Mouse (Mus musculus) bone marrow macrophage, adult 2 months (primary cell): ENCODE data around the gene Map2k4. TPM values are rescaled to one million over a fixed set of nuclear protein-coding genes. Genes with fewer than 3 reads are reported as not detected.

ENCODE experiments used
- H3K27ac ChIP-seq: 2 replicates; pipeline ENCODE4 v1.5.1; 2012; ENCODE audit warnings: low read depth, low read length; ENCODE audit not compliant: insufficient read depth
- H3K4me1 ChIP-seq: 2 replicates; pipeline ENCODE4 v1.6.1; 2012; ENCODE audit warnings: low read length; ENCODE audit not compliant: control insufficient read depth, insufficient read depth
- H3K4me3 ChIP-seq: 2 replicates; pipeline ENCODE4 v1.5.1; 2012; ENCODE audit warnings: mild to moderate bottlenecking, low read length, moderate library complexity; ENCODE audit not compliant: insufficient read depth
- CTCF ChIP-seq: IDR thresholded peaks from 2 replicates; pipeline ENCODE4 v1.5.1; 2012; ENCODE audit warnings: low read depth, mild to moderate bottlenecking, low read length, moderate library complexity
- POLR2A ChIP-seq: IDR thresholded peaks from 2 replicates; pipeline ENCODE4 v1.6.1; 2012; ENCODE audit warnings: mild to moderate bottlenecking, low read depth, low read length, borderline replicate concordance
- polyA plus RNA-seq: library from polyadenylated mRNA; stranded (reverse); fragments of >200 nt; gene quantifications from 2 replicates; pipeline ENCODE4 v1.2.4, GENCODE M21; 2012; ENCODE audit not compliant: missing spikeins, insufficient read depth, insufficient read length

Gene Map2k4
- polyA plus RNA-seq, 1 experiment = 29.1 TPM

DNA sequence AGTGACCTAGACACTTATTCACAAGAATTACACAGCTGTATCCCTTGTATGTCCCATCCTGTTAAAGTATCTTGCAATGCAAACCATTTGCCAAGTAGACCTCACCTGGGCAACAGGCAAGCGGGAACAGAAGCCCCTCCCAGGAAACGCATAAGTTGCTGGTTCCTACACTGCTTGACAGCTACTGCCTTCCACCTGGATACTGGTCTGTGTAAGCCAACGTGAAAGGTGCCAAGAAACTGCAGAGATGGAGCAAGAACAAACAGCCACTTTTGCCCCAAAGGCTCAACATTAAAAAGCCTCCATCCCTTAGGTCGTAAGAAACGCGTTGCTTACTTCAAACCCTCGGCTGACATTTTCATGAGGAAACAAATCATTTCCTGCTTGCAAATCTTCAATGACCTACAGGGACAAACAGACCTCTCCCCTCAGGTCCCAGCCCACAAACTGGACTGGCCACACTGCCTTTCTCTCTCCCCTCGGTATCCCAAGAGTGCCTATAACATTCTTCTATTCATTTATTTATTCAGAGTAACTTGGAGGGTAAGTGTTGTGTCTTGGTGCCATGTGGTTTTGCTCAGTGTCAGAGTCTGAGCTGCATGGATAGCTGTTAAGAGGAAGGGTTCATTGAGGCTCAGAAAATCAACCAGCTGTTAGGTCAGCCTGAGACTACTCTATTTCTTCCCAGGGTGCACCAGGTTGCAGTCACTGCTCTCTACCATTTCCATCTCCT is 126.1 kb downstream of the Map2k4 start:
- TF ChIP-seq CTCF = no peak
- TF ChIP-seq POLR2A = no peak

DNA sequence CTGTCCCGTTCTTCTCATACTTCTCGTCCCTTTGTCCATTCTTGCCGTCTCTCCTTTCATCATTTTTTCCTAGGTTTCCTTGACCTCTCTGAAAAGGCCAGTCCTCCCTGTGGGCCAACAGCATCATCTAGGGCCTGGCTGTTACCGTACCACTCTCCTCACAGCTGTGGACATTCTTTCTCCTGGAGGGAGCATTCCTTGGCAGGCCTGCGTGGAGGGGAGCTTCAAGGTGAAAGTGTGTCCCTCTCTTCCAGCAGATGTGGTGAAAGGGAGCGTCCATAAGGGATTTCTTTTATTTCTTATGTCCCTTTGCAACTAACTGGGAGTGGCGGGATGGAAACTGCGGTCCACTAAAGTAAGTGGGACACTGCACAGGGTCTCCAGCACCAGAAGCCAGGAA is 134.2 kb downstream of the Map2k4 start:
- H3K27ac ChIP-seq = no peak overlapping the region
- H3K4me3 ChIP-seq = no peak overlapping the region
- TF ChIP-seq CTCF (no peak), POLR2A (no peak)
- no peaks in the 10 kb centered on the region for H3K4me1 ChIP-seq

More for the DNA sequence above, 126.1 kb downstream of the Map2k4 start:
- no peak overlapping the region for H3K27ac ChIP-seq
- H3K4me3 ChIP-seq = no peak overlapping the region
- no peaks in the 10 kb centered on the region for H3K4me1 ChIP-seq

DNA sequence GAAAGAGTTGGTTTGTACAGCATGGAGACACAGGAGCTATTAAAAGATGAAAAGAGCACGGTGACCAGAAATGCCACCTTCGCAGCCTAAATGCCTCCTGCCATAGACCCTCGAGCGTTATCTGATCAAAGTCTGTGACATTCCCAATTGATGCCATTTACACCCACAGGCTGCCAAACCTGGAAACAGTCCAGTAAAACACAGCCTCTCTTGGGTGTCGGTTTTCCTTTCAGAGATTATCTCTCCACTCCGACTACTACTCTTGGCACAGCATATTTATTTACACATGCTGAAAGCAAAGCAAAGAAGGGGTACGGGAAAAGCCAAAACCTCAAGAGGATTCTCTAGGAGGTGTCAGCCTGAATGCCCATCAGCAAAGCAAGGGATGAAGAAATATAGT is 136.7 kb downstream of the Map2k4 start:
- Histone ChIP-seq H3K4me3 (no peak overlapping the region), H3K27ac (no peak overlapping the region), H3K4me1 (no peaks in the 10 kb centered on the region)
- no peak for TF ChIP-seq CTCF

DNA sequence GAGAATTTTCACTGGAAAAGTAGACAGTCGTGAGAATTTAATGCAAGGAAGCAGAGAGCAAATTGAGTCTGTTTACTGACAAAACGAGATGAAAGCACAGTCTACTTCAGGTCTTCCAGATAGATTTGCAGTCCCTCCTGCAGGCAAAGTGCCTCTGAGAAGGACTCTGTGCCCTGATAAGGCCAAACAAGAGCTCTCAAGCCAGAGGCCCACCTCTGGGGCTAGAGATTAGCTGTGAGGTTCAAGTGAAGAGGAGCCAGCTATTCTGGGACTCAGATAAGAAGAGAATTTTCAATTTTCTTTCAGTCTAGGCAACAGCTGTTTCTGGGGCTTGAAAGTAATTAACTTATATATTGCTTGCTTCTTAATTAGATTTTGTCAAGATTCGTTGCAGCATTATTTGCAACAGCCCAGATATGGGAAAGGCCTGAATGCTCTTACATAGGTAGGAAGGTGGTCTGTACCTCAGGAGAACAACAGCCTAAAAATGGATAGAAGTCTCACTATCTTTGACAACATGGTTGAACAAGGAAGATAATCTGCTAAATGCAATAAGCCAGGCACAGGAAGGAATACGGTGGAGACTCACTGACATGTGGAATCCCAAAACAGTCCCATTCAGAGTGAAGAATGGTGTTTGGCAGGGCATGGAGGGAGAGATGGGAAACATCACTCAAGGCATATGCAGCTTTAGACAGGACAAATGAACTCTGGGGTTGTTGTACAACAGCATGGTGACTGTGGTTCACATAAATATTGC is 138.0 kb downstream of the Map2k4 start:
- TF ChIP-seq POLR2A (no peak), CTCF (no peak)
- Histone ChIP-seq H3K4me1 (no peaks in the 10 kb centered on the region), H3K4me3 (no peak overlapping the region), H3K27ac (no peak overlapping the region)

DNA sequence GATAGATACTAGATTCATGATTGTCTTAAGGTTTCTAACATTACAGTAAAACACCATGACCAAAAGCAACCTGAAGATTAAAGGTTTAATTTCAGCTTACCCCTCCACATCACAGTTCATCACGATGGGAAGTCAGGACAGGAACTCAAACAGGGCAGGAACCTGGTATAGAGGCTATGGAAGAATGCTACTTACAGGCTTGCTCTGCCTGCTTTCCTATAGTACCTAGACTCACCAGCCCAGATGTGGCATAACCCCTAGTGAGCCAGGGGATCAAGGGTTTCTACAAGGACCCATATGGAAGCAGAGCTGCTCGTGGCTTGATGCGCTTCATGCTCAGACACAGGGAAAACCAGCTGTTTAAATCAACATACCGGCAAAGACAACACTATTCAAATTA is 138.6 kb downstream of the Map2k4 start:
- TF ChIP-seq POLR2A (no peak), CTCF (no peak)
- Histone ChIP-seq H3K4me1 (no peaks in the 10 kb centered on the region), H3K4me3 (no peak overlapping the region), H3K27ac (no peak overlapping the region)

DNA sequence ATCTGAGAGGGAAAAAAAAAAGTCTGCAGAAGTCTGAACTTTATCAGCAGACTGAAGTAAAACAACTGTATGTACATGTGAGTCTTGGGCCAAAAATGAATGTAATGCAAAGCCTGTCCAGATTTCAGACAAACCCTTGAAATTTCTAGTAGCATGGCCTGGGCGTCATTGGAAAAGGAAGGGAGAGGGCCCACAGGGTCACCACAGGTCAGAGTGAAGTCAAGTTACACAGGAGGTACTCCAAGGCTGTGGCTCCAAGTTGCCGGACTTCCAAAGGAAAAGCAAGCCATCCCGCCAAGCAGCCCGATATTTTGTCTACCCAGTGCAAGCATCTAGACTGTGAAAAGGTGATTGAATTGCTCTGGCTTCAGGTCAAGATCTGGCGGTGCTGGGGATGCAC is 141.8 kb downstream of the Map2k4 start:
- Histone ChIP-seq H3K4me1 (no peaks in the 10 kb centered on the region), H3K27ac (no peak overlapping the region), H3K4me3 (no peak overlapping the region)
- no peak for TF ChIP-seq POLR2A
- no peak for TF ChIP-seq CTCF

DNA sequence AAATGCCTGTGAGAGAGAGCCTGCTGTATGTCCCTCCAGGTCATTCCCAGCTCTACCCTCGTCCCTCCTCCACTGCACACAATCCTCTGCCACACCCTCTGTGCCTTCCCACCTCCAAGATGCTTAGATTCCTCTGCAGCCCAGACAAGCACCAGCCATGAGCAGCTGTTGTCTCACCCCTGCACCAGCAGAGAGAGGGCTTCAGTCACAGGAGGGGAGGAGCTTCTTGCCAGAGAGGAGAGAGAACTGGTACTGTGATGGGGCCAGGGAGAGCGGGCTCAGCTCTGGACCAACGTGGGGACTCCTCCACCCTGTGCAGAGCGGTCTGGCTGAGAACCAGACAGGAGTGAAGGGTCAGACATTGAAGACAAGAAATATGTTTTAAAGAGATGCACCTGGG is 143.6 kb downstream of the Map2k4 start:
- Histone ChIP-seq H3K4me3 (no peak overlapping the region), H3K4me1 (no peaks in the 10 kb centered on the region), H3K27ac (no peak overlapping the region)
- TF ChIP-seq CTCF = no peak
- no peak for TF ChIP-seq POLR2A

DNA sequence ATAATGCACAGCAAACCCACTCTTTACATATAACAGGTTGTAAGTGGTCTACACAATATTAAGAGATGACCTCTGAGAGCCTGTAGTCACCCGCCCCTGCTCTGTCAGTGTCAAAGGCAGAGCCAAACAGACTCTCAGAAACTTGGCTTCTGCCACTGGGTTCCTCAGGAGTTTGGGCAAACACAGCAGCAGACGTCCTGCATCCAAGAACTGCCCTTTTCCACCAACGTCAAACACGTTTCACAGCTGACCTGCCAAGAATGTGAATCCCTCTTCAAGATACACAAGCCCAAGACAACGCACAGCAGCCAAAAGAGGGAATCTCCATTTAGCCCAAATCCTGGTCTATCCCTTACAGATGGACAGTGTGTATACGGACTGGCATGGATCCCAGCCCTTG is 147.8 kb downstream of the Map2k4 start:
- Histone ChIP-seq H3K4me3 (no peak overlapping the region), H3K27ac (no peak overlapping the region), H3K4me1 (no peaks in the 10 kb centered on the region)
- TF ChIP-seq POLR2A (no peak), CTCF (no peak)

Other genes starting within 250 kb of the Map2k4 start
- 8.5 and 9.2 TPM in 2 replicates for gene Zkscan6, start 18.9 kb upstream of the Map2k4 start, polyA plus RNA-seq